Mouse (Mus musculus): ENCODE measurements around the gene Acap2. TPM values are rescaled to one million over a fixed set of nuclear protein-coding genes. Genes with fewer than 3 reads are reported as not detected.

The Acap2 gene
- polyA plus RNA-seq, 1 experiment, result 62.9 TPM

GRCm38 (mm10) chr16:31191818-31192217, 9.2 kb downstream of the Acap2 start:
- Histone ChIP-seq H3K27ac (ENCODE audit: insufficient read depth, low read depth, low read length) (peak overlapping the region; percentile 98), H3K4me1 (ENCODE audit: control insufficient read depth, insufficient read depth, low read length) (peaks cover 74% of the 10 kb centered on the region), H3K4me3 (ENCODE audit: insufficient read depth, low read length) (peak overlapping the region; percentile 50)
- TF ChIP-seq POLR2A (IDR thresholded peaks at IDR 0.05; ENCODE audit: borderline replicate concordance, low read depth, low read length) (no peak), CTCF (IDR thresholded peaks at IDR 0.05; ENCODE audit: low read depth, low read length) (no peak)

- H3K4me1 ChIP-seq (ENCODE audit: control insufficient read depth, insufficient read depth, low read length), result peaks cover 79% of the 10 kb centered on the region
- H3K27ac ChIP-seq (ENCODE audit: insufficient read depth, low read depth, low read length), result peak overlapping the region; percentile 65
- no peak overlapping the region for H3K4me3 ChIP-seq (ENCODE audit: insufficient read depth, low read length)
- TF ChIP-seq POLR2A (IDR thresholded peaks at IDR 0.05; ENCODE audit: borderline replicate concordance, low read depth, low read length) (no peak), CTCF (IDR thresholded peaks at IDR 0.05; ENCODE audit: low read depth, low read length) (no peak)
Observed at GRCm38 (mm10) chr16:31190426-31190825, 10.6 kb downstream of the Acap2 start.

- no peak overlapping the region for H3K27ac ChIP-seq (ENCODE audit: insufficient read depth, low read depth, low read length)
Observed at GRCm38 (mm10) chr16:31189291-31189690, 11.8 kb downstream of the Acap2 start.

GRCm38 (mm10) chr16:31188799-31189198, 12.2 kb downstream of the Acap2 start:
- peaks cover 74% of the 10 kb centered on the region for H3K4me1 ChIP-seq (ENCODE audit: control insufficient read depth, insufficient read depth, low read length)
- 0 out of 2 replicates have a peak overlapping the region, but pooled peaks have one; percentile 11 for H3K27ac ChIP-seq (ENCODE audit: insufficient read depth, low read depth, low read length)
- H3K4me3 ChIP-seq (ENCODE audit: insufficient read depth, low read length), result no peak overlapping the region
- no peak for TF ChIP-seq CTCF (IDR thresholded peaks at IDR 0.05; ENCODE audit: low read depth, low read length)
- no peak for TF ChIP-seq POLR2A (IDR thresholded peaks at IDR 0.05; ENCODE audit: borderline replicate concordance, low read depth, low read length)

More at GRCm38 (mm10) chr16:31189291-31189690, 11.8 kb downstream of the Acap2 start:
- TF ChIP-seq CTCF (IDR thresholded peaks at IDR 0.05; ENCODE audit: low read depth, low read length) (no peak), POLR2A (IDR thresholded peaks at IDR 0.05; ENCODE audit: borderline replicate concordance, low read depth, low read length) (no peak)
- Histone ChIP-seq H3K4me1 (ENCODE audit: control insufficient read depth, insufficient read depth, low read length) (peaks cover 76% of the 10 kb centered on the region), H3K4me3 (ENCODE audit: insufficient read depth, low read length) (no peak overlapping the region)

- TF ChIP-seq POLR2A (IDR thresholded peaks at IDR 0.05; ENCODE audit: borderline replicate concordance, low read depth, low read length) (no peak), CTCF (IDR thresholded peaks at IDR 0.05; ENCODE audit: low read depth, low read length) (no peak)
- Histone ChIP-seq H3K4me1 (ENCODE audit: control insufficient read depth, insufficient read depth, low read length) (peaks cover 74% of the 10 kb centered on the region), H3K4me3 (ENCODE audit: insufficient read depth, low read length) (no peak overlapping the region), H3K27ac (ENCODE audit: insufficient read depth, low read depth, low read length) (no peak overlapping the region)
Observed at GRCm38 (mm10) chr16:31188270-31188669, 12.8 kb downstream of the Acap2 start.

GRCm38 (mm10) chr16:31187192-31187591, 13.9 kb downstream of the Acap2 start:
- Histone ChIP-seq H3K4me3 (ENCODE audit: insufficient read depth, low read length) (no peak overlapping the region), H3K4me1 (ENCODE audit: control insufficient read depth, insufficient read depth, low read length) (peaks cover 71% of the 10 kb centered on the region), H3K27ac (ENCODE audit: insufficient read depth, low read depth, low read length) (peak overlapping the region; percentile 11; the same call in 1 of the 2 replicates)
- TF ChIP-seq POLR2A (IDR thresholded peaks at IDR 0.05; ENCODE audit: borderline replicate concordance, low read depth, low read length), result no peak
- no peak for TF ChIP-seq CTCF (IDR thresholded peaks at IDR 0.05; ENCODE audit: low read depth, low read length)

- H3K27ac ChIP-seq (ENCODE audit: insufficient read depth, low read depth, low read length), result peak overlapping the region; percentile 35
- TF ChIP-seq CTCF (IDR thresholded peaks at IDR 0.05; ENCODE audit: low read depth, low read length) (no peak), POLR2A (IDR thresholded peaks at IDR 0.05; ENCODE audit: borderline replicate concordance, low read depth, low read length) (no peak)
- H3K4me1 ChIP-seq (ENCODE audit: control insufficient read depth, insufficient read depth, low read length), result peaks cover 62% of the 10 kb centered on the region
- no peak overlapping the region for H3K4me3 ChIP-seq (ENCODE audit: insufficient read depth, low read length)
Observed at GRCm38 (mm10) chr16:31185757-31186156, 15.3 kb downstream of the Acap2 start.

GRCm38 (mm10) chr16:31184727-31185126, 16.3 kb downstream of the Acap2 start:
- TF ChIP-seq POLR2A (IDR thresholded peaks at IDR 0.05; ENCODE audit: borderline replicate concordance, low read depth, low read length) (no peak), CTCF (IDR thresholded peaks at IDR 0.05; ENCODE audit: low read depth, low read length) (no peak)
- peaks cover 58% of the 10 kb centered on the region for H3K4me1 ChIP-seq (ENCODE audit: control insufficient read depth, insufficient read depth, low read length)
- H3K27ac ChIP-seq (ENCODE audit: insufficient read depth, low read depth, low read length), result no peak overlapping the region
- H3K4me3 ChIP-seq (ENCODE audit: insufficient read depth, low read length), result no peak overlapping the region

- peaks cover 50% of the 10 kb centered on the region for H3K4me1 ChIP-seq (ENCODE audit: control insufficient read depth, insufficient read depth, low read length)
- H3K4me3 ChIP-seq (ENCODE audit: insufficient read depth, low read length), result no peak overlapping the region
- no peak overlapping the region for H3K27ac ChIP-seq (ENCODE audit: insufficient read depth, low read depth, low read length)
- TF ChIP-seq CTCF (IDR thresholded peaks at IDR 0.05; ENCODE audit: low read depth, low read length) (no peak), POLR2A (IDR thresholded peaks at IDR 0.05; ENCODE audit: borderline replicate concordance, low read depth, low read length) (no peak)
Observed at GRCm38 (mm10) chr16:31182576-31182975, 18.5 kb downstream of the Acap2 start.

- TF ChIP-seq POLR2A (IDR thresholded peaks at IDR 0.05; ENCODE audit: borderline replicate concordance, low read depth, low read length) (no peak), CTCF (IDR thresholded peaks at IDR 0.05; ENCODE audit: low read depth, low read length) (no peak)
Observed at GRCm38 (mm10) chr16:31180843-31181242, 20.2 kb downstream of the Acap2 start.

GRCm38 (mm10) chr16:31179384-31179783, 21.7 kb downstream of the Acap2 start:
- Histone ChIP-seq H3K27ac (ENCODE audit: insufficient read depth, low read depth, low read length) (no peak overlapping the region), H3K4me1 (ENCODE audit: control insufficient read depth, insufficient read depth, low read length) (peaks cover 43% of the 10 kb centered on the region), H3K4me3 (ENCODE audit: insufficient read depth, low read length) (no peak overlapping the region)
- TF ChIP-seq CTCF (IDR thresholded peaks at IDR 0.05; ENCODE audit: low read depth, low read length), result no peak

More at GRCm38 (mm10) chr16:31180843-31181242, 20.2 kb downstream of the Acap2 start:
- no peak overlapping the region for H3K4me3 ChIP-seq (ENCODE audit: insufficient read depth, low read length)
- peaks cover 48% of the 10 kb centered on the region for H3K4me1 ChIP-seq (ENCODE audit: control insufficient read depth, insufficient read depth, low read length)
- H3K27ac ChIP-seq (ENCODE audit: insufficient read depth, low read depth, low read length), result no peak overlapping the region

Measured in bone marrow macrophage, adult 2 months (primary cell).